Mouse (Mus musculus) c-Kit-negative CD71-positive TER-119-positive erythroid progenitor cells, embryonic 14.5 days (primary cell): ENCODE measurements around the gene Tcp11l2.

ENCODE experiments used
- DNase-seq: peaks from one replicate; pipeline ENCODE4 v3.0.0-alpha.2; 2013; ENCODE audit warnings: low read depth, low spot score

The Tcp11l2 gene

DNA sequence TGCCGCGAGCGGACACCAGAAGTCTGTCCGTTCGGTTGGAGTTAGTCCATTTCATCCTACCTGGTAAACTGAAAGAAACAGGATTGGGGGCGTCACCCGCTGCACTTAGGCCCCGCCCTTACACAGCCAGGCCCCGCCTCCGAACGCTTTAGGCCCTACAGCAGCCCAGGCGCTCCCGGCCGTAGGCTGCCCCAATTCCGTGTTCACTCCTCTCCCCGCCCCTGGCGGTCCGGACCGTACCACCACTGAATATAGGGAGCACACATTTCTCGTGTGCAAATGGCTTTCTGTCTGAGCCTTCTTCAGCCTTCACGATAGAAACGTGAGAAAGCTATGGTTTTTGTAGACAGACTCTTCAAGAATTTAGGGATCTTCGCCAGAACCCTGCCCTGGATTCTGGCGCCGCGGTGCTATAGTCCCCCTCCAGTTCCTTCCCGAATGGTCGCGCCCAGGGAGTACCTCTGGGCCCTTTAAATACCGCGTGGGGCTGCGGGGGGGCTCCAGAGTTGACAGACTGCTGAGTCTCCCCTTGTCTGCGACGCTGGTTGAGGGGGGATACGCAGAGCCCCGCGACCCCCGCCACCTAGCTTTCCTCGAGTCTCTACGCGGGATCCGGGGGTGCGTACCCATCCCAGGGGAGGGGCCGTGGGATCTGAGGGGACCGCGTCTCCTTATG is at the start of gene Tcp11l2:
TSS of gene Tcp11l2 (plus strand) at position 232 of the 676 bp plus-strand sequence.
- peak; percentile 94 for DNase-seq

DNA sequence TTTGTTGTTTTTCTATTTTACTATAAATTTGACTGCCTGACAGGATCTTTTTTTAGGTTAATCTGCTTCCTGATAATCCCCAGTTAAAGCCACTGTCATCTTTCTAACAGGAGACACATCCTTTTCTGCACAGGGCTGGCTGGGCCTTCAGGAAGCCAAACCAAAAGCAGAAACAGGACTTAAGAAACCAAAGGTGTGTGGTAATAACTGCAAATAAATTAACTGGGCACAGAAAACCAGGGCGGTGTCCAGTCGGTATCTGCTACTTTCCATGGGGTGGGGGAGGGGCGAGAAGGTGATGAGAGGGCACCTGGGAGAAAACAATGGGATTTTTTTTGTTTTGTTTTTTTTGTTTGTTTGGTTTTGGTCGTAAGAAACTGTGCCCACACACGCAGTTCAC is 49.4 kb upstream of the Tcp11l2 start:
- DNase-seq = no peak

DNA sequence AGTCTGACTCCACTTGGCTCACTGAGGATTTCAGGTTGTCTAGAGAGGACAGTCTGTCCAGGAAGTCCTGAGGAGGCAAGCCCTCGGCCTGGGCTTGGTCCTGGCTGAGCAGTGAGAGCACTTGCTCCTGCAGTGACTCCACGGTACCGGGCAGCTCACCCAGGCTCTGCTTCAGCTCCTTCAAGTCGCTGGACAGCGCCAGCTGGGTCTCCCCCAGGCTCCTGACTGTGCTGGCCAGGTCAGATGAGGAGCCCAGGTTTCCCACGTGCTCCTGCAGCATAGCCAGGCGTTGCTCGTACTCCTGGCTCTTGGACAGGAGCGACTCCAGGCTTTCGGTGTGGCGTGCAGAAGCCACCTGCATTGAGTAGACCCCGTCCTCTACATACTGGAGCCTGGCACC is 48.8 kb upstream of the Tcp11l2 start:
- DNase-seq = no peak

- no peak for DNase-seq
Measured at GRCm38 (mm10) chr10:84530388-84530787, 46.0 kb upstream of the Tcp11l2 start.

DNA sequence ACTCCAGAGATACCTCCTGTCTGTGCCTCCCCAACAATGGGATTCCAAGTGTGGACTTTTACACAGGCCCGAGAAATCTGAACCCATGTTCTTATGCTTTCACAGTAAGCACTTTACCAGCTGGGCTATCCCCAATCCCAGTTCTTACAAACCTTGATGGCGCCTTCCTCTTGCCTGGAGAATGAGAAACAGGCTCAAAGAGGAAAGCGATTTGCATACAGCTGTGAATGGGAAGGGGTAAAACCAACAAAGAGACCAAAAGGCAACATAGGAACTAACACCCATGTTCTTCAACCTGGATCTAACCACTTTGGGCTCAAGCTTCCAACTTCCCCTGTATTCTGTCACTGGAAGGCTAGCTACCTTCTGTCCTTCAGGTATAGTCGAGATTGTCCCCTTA is 44.9 kb upstream of the Tcp11l2 start:
- DNase-seq = no peak

- DNase-seq = no peak
Measured at GRCm38 (mm10) chr10:84532191-84532889, 44.1 kb upstream of the Tcp11l2 start.

DNA sequence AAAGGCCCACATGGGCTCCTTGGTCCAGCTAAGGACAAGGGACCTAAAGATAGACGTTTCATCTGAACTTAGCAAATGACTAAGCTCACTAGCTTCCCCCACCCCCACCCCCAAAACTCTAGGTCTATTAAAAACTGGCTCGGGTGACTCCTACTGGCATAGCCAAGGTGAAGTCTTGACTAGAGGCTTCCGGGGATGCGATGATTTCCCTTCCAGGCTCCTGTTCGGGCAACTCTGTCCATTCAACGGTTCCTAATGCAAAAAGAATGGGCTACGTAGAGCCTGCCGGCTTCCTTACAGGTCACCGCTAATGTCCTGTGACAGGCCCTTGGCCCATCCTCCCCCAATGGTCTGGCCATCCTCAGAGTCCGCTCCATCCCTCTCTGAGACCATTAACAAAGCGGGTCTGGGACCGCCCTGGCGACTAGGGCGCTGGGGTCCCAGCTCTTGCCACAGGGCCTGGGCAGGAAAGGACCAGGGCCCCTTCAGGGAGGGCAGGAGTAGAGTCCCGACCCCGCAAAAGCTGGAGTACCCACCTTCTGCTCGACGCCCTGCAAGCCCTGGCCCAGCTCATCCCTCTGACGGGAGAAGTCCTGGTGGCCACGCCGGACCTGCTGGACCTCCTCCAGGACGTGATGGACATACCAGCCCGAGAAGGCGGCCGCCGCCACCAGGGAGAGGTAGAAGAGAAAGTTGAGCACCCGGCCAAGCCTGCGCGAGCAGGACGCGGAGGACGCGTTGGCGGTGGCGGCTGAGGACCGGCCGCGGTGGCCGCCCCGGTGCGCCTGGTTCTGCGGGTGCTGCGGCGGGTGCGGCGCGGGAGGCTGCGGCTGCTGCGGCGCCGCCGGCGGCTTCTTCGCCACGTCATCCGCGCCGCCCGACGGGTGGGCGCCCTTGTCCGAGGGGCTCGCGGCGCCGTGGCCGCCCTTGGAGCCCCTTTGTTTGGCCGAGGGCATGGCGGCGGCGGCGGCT is 43.2 kb upstream of the Tcp11l2 start:
- no peak for DNase-seq

DNA sequence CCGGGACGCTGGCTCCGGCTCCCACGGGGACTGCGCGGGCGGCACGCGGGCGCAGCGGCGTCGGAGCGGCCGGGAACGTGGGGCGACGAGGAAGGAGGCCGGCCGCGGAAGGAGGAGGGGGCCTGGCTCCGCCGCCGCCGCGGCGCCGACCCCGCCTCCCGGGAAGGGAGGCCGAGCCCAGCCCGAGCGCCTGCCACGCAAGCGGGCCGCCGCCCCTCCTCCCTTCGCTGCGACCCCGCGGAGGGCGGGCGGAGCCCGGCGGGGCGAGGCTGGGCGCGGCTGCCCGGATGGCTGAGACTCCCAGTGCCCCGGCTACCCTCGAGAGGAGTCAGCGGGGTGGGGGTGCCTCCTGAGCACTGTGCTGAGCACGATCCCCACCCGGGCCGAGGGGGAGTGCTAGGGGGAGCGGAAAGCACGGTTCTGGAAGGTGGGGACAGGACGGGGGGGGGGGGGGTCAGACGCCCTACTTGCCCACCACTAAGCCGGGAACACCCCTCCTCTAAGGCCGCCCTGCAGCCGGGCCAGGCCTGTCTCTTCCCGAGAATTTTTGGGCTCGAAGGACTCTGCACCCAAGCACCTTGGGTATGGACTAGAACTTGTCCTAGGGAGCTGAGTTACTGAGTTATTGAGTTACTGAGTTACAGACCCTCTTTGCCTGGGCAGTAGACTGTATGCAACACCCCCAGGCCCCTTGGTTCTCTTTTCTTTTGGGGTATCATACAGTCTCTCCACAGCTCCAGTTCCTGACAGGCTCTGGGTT is 42.3 kb upstream of the Tcp11l2 start, which contains the start of gene Ckap4:
TSS of gene Ckap4 (minus strand) at position 151 of the 760 bp plus-strand sequence.
- no peak for DNase-seq

DNA sequence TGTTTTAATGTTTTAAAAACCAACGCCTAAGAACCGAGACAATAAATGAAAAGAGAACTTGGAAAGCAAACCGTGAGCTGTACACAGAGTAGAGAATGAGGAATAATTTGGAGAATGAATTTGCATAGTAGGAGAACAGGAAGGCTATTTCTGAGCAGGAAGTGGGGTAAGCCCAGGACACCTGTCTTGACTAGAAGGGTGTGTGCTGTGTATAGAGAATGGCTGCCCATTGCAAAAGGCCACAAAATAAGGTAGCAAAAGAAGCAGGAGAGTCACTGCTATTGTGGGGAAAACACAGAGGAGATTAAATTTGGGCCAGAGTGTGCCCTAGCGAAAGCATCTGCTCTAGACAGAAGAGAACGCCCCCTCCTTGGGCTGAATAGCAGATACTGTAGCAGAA is 41.0 kb upstream of the Tcp11l2 start:
- no peak for DNase-seq

DNA sequence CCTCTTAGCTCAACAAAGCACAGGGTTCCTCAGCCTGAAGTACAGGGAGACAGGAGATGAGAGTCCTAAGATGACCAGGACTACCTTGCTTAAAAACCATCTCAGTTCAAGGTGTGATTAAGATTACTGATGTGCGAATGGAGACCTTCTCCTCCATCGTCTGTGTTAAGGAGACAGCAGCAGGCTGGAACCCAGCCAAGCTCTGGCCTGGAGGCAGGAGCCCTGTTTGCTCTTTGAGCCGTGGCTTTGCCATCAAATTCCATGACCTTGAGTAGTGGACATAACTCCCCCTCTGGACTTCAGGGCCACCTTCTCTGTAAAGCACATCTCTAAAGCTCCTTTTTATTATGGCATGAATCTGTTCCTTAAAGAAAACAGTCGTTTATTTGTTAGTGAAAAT is 40.6 kb upstream of the Tcp11l2 start:
- DNase-seq = no peak

DNA sequence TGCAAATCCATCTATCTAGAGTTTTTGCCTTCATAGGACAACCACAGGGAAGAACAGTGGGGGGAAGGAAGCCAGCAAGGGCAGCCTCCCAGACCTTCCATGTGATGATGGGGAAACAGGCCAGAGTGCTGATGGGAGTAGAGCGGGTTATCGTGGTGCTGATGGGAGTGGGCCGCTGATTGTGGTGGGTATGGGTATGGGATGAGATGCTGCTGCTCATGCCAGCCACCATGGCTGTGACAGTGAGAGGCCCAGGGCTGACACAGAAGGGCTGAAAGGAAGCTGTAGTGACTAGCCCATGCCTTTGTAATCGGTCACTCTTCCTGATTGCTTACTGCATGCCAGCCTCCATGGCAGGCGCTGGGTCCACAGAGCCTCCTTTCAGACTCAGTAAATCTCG is 36.8 kb upstream of the Tcp11l2 start:
- no peak for DNase-seq

DNA sequence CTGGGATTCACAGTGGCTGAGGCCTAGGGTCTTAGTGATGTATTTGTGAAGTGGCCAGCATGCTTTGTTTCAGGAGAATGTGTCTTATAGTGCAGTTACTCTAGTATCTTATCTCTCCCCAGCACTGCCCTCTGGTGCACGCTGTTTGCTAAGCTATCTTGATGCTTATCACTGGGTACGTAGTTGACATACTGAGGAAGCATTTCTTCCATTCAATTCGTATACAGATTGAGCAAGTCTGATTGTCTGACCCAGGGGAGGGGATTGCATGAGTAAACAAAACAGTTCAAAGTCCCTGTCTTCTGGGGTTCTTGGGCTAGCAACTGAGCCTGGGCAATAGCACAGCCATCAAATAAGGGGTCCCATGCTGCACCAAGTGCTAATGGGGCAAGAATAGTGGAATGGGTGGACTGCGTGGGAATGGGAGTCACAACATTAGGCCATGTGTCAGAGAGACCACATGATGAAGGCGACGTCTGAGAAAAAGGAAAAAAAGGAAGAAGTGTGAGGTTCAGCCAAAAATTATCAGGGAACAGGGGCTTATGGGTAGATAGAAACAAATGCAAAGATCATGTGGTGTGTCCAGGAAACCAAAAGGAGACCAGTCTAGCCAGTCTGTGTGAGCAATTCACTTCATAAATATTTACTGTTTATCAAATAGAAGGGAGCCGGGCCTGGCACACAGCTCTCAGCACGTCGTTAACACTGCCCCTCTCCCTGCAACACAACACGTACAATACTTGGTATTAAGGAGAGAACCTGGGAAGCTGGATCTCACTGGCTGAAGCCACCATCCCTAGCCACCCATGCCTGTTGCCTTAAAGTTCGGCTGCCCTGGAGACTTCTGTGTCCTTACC is 33.4 kb upstream of the Tcp11l2 start:
- no peak for DNase-seq

GRCm38 (mm10) chr10:84544841-84545610 is 31.4 kb upstream of the Tcp11l2 start:
- no peak for DNase-seq

- DNase-seq = no peak
Measured at GRCm38 (mm10) chr10:84549146-84549919, 27.1 kb upstream of the Tcp11l2 start.

- no peak for DNase-seq
Measured at GRCm38 (mm10) chr10:84549920-84550293, 26.5 kb upstream of the Tcp11l2 start.

GRCm38 (mm10) chr10:84551846-84552245 is 24.6 kb upstream of the Tcp11l2 start:
- DNase-seq = no peak

DNA sequence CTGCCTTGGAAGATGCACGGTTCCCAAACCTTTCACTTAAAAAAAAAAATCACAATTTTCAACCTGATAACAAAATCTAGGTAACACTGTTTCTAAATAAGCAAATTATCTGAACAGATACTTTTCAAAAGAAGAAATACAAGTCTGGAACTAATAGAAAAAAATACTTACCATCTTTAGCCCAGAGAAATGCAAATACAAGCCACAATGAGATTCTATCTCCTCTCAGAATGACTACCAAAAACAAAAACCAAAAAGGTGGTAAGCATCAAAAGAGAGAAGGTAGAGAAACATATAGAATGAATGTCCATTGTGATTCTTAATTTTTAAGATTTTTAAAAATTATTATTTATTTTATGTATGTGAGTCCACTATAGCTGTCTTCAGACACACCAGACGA is 23.9 kb upstream of the Tcp11l2 start:
- no peak for DNase-seq

- no peak for DNase-seq
Measured at GRCm38 (mm10) chr10:84554291-84555009, 22.0 kb upstream of the Tcp11l2 start.
